ENCODE assay signal across 12 mouse cellular contexts in the genomic region with DNA sequence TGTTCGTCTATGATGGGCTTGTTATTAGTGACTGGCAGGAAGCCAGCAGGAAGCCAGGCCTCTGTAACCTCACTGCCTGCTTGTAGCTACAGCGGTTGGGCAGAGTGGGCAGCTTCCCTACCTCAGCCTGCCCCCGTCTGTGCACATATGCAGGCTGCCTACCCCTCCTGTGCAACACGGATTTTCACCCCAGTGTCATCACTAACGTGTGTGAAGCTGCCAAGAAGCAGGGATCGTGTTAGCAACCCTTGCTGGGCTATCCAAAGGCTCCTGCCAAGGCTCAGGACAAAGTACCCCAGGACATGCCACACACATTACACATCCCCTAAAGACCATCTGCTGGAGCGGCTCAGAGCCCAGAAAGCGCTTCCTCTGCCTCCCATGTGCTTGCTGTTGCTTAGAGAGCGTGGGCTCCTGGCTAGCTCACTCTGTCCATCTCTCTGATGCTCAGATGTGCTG. TPM values are rescaled to one million over a fixed set of nuclear protein-coding genes. Genes with fewer than 3 reads are reported as not detected.
A peak's percentile ranks its signal among the peaks of the same experiment; 100 is the strongest.
DNase-seq lines count a peak whose midpoint lies in the region; ATAC-seq and TF ChIP-seq lines count a peak whose summit lies in the region.
"Had no signal": no experiment of that assay in that cellular context is flagged by ENCODE, and none has a peak within 500 bp of the region (broad histone marks: within the 10 kb centered on the region; RNA-seq: fewer than 3 reads in every experiment).

No protein-coding gene starts in this region.

- ATAC-seq in cerebellum, adult (ENCODE audit: insufficient number of reproducible peaks, low FRiP score, low TSS enrichment): peak; percentile 95

- no peak overlapping the region for H3K27ac ChIP-seq in gastrocnemius, adult 2 months
- H3K27ac ChIP-seq: liver, embryonic 15.5 days had no signal

- peak; percentile 55 for DNase-seq in layer of hippocampus, adult 11-12 months (ENCODE audit: low spot score)
- no peak for DNase-seq in layer of hippocampus, adult 9-10 months (ENCODE audit: low spot score)
- peak; percentile 8 to 38 for DNase-seq in frontal cortex, adult 2 months (ENCODE audit: extremely low spot score in 1 of 2, low spot score in 1 of 2)
- DNase-seq in left cerebral cortex, postnatal 36 days (ENCODE audit: low spot score in 2 of 2): peak; percentile 28 to 41
- DNase-seq in thymus, postnatal 10 days (ENCODE audit: low spot score in 2 of 2): no peak
- no peak for DNase-seq in gastrocnemius, adult 2 months
- no peak for DNase-seq in kidney, adult 11 months
- DNase-seq: kidney, postnatal 25 days had no signal

- intact Hi-C loops in left cerebral cortex, postnatal 36 days (cut with DNase I): no loop called here
- intact Hi-C loops in gastrocnemius, adult 2 months (cut with DNase I): no loop called here

- no peak for TF ChIP-seq CTCF in gastrocnemius, adult 2 months (IDR thresholded peaks at IDR 0.05)

- no peak overlapping the region for H3K4me3 ChIP-seq in gastrocnemius, adult 2 months
- H3K4me3 ChIP-seq: liver, embryonic 15.5 days had no signal

RNA-seq across cellular contexts. Expression of gene Faim, which starts 13.7 kb away (rescaled TPM):
- polyA plus RNA-seq in frontal cortex, adult 2 months (2012; rRNA removed): 30.6 and 33.1 TPM in 2 replicates
- total RNA-seq in left cerebral cortex, postnatal 36 days (2021): 10 to 100 TPM; 32.3 to 34.1 TPM
- 1 to 10 TPM; 1.8 to 2.3 TPM for total RNA-seq in gastrocnemius, adult 2 months (2021)

RNA-seq across cellular contexts. Expression of gene Gm1123, which starts 35.6 kb away (rescaled TPM):
- polyA plus RNA-seq in frontal cortex, adult 2 months (2012; rRNA removed): not detected in 2 replicates
- not detected for total RNA-seq in left cerebral cortex, postnatal 36 days (2021)
- not detected for total RNA-seq in gastrocnemius, adult 2 months (2021)
- total RNA-seq: CH12.LX had no signal

RNA-seq across cellular contexts. Expression of gene Foxl2, which starts 44.8 kb away (rescaled TPM):
- 0.27 and 0.34 TPM in 2 replicates for polyA plus RNA-seq in frontal cortex, adult 2 months (2012; rRNA removed)
- under 1 TPM; 0.91 to 0.99 TPM for total RNA-seq in left cerebral cortex, postnatal 36 days (2021)
- total RNA-seq in gastrocnemius, adult 2 months (2021): not detected
- total RNA-seq: CH12.LX had no signal
- polyA plus RNA-seq: heart, postnatal 0 days; liver, embryonic 15.5 days had no signal

Comparison
In these comparisons a context has a peak if more than half of its experiments do, and no peak if none do; other contexts are left out.
1. DNase-seq: peak in layer of hippocampus, adult 11-12 months (single experiment), frontal cortex, adult 2 months (2 of 2) and left cerebral cortex, postnatal 36 days (2 of 2); none in layer of hippocampus, adult 9-10 months (single experiment), thymus, postnatal 10 days (0 of 2), gastrocnemius, adult 2 months (single experiment) and kidney, adult 11 months (single experiment).
2. RNA of gene Faim, which starts 13.7 kb away (total RNA-seq): 32.3 to 34.1 TPM in left cerebral cortex, postnatal 36 days; 1.8 to 2.3 TPM in gastrocnemius, adult 2 months; every median in the first group is over 10 times any median in the second.